Mouse (Mus musculus): ENCODE results near the gene Opcml.

DNA sequence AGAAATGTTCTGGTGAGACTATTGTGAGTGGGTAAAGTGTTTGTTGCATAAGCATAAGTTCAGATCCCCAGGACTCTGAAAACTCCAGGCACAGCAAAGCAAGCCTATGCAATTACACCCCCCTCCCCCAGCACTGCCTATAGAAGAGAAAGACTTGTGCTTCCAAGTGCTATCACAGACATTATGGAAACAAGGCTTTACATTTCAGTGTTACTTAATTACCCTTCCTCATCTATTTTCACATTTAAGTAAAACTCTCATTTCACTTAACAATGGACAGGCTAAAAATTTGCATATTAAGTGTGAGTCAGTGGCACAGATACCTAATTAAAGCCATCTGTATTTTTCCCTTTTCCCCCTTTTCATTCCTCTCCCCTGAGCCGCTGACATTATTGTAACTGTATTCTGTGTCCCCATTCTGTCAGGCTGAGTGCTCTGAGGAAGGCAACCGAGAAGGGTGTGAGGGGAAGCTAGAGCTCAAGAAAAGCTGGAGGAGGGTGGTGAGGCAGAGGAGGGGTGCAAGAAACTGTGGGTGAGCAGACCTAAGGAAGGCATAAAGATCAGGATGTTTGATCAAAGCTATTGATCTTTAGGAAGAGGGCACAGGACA is 1055.5 kb downstream of the Opcml start:
- TF ChIP-seq CTCF (conservative IDR thresholded peaks at IDR 0.05; ENCODE audit: low read length) (no peak), NANOG (IDR thresholded peaks at IDR 0.05; ENCODE audit: borderline replicate concordance, low read length) (no peak)
